Mouse (Mus musculus) hindbrain, postnatal 0 days (tissue): ENCODE data around the gene St5. TPM values are rescaled to one million over a fixed set of nuclear protein-coding genes. Genes with fewer than 3 reads are reported as not detected.

ENCODE experiments used
- ATAC-seq: fragments of 200-750 bp; cut with Nextera tagmentation; 2 replicates; pipeline ENCODE4 v1.8.0; 2017; ENCODE audit warnings: mild to moderate bottlenecking, moderate TSS enrichment, moderate library complexity
- DNase-seq: peaks from one replicate; pipeline ENCODE4 v3.0.0-alpha.2; 2015; ENCODE audit warnings: low spot score
- H3K27ac ChIP-seq: fragments of 300-500 bp; sonication (generic); 2 replicates; pipeline ENCODE4 v1.5.1; 2014; ENCODE audit warnings: mild to moderate bottlenecking
- H3K27me3 ChIP-seq: fragments of 300-500 bp; sonication (generic); 2 replicates; pipeline ENCODE4 v1.6.1; 2014; ENCODE audit warnings: low read length, mixed read lengths; ENCODE audit not compliant: insufficient read depth
- H3K36me3 ChIP-seq: fragments of 300-500 bp; sonication (generic); 2 replicates; pipeline ENCODE4 v1.6.1; 2014; ENCODE audit warnings: low read length, mixed read lengths; ENCODE audit not compliant: insufficient read depth
- H3K4me1 ChIP-seq: fragments of 300-500 bp; sonication (generic); 2 replicates; pipeline ENCODE4 v1.6.1; 2014; ENCODE audit warnings: antibody characterized with exemption, low read length, mixed read lengths; ENCODE audit not compliant: insufficient read depth
- H3K4me2 ChIP-seq: fragments of 300-500 bp; sonication (generic); 2 replicates; pipeline ENCODE4 v1.6.1; 2014; ENCODE audit warnings: low read depth, mild to moderate bottlenecking, low read length, moderate library complexity, mixed read lengths
- H3K4me3 ChIP-seq: fragments of 300-500 bp; sonication (generic); 2 replicates; pipeline ENCODE4 v1.5.1; 2014; ENCODE audit warnings: low read length
- H3K9ac ChIP-seq: fragments of 300-500 bp; sonication (generic); replicated peaks from 2 replicates; pipeline ENCODE4 v1.6.1; 2014; ENCODE audit warnings: mild to moderate bottlenecking, low read length, moderate library complexity, mixed read lengths
- H3K9me3 ChIP-seq: fragments of 300-500 bp; sonication (generic); 2 replicates; pipeline ENCODE4 v1.6.1; 2016; ENCODE audit warnings: low read length, mixed read lengths
- CTCF ChIP-seq: IDR thresholded peaks from 2 replicates; pipeline ENCODE4 v1.5.1; 2016; ENCODE audit warnings: antibody characterized with exemption, control low read depth, low read depth
- WGBS: fragments of 180-500 bp; shearing (Covaris S2); extraction: QIAGEN DNeasy Blood & Tissue Kit; methylation state at CpG from one replicate; pipeline ENCODE4 v1.1.7; 2014; 5-methylcytosine and 5-hydroxymethylcytosine counted together
- polyA plus RNA-seq: library from polyadenylated mRNA; unstranded; fragments of >200 nt; fragmentation: Nextera tagmentation; extraction: Ambion mirVana; gene quantifications from 2 replicates; pipeline ENCODE4 v1.2.1, GENCODE M21; 2015
- total RNA-seq: library from RNA; depleted of rRNA; stranded (reverse); fragments of >200 nt; gene quantifications from 2 replicates; pipeline ENCODE4 v1.2.3, GENCODE M21; 2014

St5 gene
- total and polyA plus RNA-seq, 2 experiments from 2014 or later, result 21.2 to 34.0 TPM

DNA sequence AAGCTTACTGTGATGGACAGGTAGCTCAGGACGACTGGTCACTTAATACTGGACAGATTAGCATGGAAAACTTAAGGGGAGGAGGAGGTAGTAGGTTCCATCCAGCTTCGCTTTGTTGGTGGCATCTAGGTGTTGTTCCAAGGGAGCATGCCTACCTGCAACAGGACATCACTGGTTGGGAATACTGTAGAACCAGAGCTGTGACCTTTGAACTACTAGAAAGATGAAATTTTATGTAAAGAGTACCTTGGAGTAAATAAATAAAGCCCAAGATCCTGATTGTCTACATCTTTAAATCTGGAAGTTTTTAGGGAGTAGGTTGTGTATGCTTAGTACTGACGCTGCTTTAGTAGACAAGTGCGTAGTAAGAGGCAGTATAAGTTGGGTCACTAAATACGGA is 181.3 kb downstream of the St5 start:
- Histone ChIP-seq H3K4me3 (no peak overlapping the region), H3K27me3 (no peaks in the 10 kb centered on the region), H3K4me1 (peaks cover 12% of the 10 kb centered on the region), H3K9me3 (no peaks in the 10 kb centered on the region), H3K4me2 (no peak overlapping the region), H3K27ac (no peak overlapping the region), H3K36me3 (peaks cover 56% of the 10 kb centered on the region), H3K9ac (no peak overlapping the region)
- no peak for ATAC-seq
- no peak for DNase-seq
- WGBS, result 81% methylated on average over 5 of the region's 5 CpGs
- TF ChIP-seq CTCF, result no peak

DNA sequence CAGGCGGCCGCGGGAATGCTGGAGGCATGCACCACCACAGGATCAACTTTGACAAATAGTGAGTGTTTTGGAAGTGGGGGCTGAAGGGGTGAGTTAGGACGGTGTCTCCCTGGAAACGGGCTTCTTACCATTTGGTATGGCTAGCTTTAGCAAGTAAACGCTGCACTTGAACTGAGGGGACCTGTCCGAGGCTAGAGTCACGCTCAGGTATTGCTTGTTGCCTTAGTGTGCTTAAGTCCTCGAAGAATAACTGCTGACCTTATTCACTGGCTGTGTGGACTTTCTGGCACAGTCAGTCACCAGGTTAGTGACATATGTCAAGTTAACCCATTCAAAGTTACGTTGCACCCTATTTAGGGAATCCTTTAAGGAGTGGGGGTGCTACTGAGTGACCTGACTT is 183.5 kb downstream of the St5 start:
- H3K27ac ChIP-seq, result peak overlapping the region; percentile 96; the same call in 1 of the 2 replicates
- no peaks in the 10 kb centered on the region for H3K9me3 ChIP-seq
- ATAC-seq (no peak), DNase-seq (no peak)
- H3K4me3 ChIP-seq, result peak overlapping the region; percentile 73
- H3K9ac ChIP-seq, result peak overlapping the region; percentile 85
- 4% methylated on average over 10 of the region's 10 CpGs for WGBS
- H3K4me1 ChIP-seq, result peaks cover 12% of the 10 kb centered on the region
- no peak for TF ChIP-seq CTCF
- H3K27me3 ChIP-seq, result no peaks in the 10 kb centered on the region
- peaks cover 44% of the 10 kb centered on the region for H3K36me3 ChIP-seq
- peak overlapping the region; percentile 95 for H3K4me2 ChIP-seq

DNA sequence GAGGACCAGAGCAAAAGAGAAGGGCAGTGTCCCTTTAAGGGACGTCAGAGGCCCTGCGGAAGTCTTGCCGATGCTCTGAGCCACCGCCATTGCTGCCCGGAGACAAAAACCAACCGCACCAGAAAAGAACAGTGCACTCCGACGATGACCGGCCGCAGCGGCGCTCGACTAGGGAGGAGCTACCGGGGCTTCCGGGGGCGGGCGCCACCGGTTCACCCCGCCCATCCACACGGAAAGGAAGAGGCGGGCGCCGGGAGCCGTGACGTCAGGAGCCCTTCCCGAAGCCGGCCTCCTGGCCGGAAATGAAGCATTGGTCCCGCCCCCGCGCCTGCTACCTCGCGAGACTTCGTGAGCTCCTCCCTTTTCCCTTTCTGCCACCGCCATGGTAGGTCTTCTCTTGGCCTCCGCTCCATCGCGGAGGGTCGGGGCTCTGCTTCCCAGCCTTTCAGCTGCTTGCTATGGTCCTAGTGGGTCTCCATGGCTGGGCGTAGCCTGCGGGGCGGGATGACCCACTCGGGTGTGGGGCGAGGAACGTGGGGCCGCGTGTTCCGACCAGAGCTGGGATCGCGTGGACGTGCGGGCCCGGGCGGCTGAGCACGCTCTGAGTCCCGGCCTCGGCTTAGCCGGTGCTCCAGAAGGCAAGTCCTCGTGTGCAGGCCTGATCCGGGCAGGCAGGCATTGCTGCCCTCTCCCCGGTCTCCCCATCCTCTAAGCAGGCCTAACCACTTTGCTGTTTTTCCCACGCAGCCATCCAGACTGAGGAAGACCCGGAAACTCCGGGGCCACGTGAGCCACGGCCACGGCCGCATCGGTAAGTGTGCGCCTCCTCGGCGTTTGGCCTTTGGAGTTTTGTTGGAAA is 184.3 kb downstream of the St5 start, which contains the start of gene Rpl27a:
Gene Rpl27a, plus strand, starts transcription at position 310 of the 859 bp plus-strand sequence.
- Histone ChIP-seq H3K36me3 (peaks cover 38% of the 10 kb centered on the region), H3K4me2 (peak within 1 kb of the TSS; percentile 95), H3K4me3 (peak within 1 kb of the TSS; percentile 73), H3K27me3 (no peaks in the 10 kb centered on the region), H3K27ac (peak within 1 kb of the TSS; percentile 96), H3K9ac (peak within 1 kb of the TSS; percentile 85), H3K9me3 (no peaks in the 10 kb centered on the region), H3K4me1 (peaks cover 12% of the 10 kb centered on the region)
- under 1% methylated on average over 70 of the region's 72 CpGs for WGBS
- ATAC-seq (peak; percentile 97), DNase-seq (peak; percentile 100)
- peak; percentile 19 for TF ChIP-seq CTCF

DNA sequence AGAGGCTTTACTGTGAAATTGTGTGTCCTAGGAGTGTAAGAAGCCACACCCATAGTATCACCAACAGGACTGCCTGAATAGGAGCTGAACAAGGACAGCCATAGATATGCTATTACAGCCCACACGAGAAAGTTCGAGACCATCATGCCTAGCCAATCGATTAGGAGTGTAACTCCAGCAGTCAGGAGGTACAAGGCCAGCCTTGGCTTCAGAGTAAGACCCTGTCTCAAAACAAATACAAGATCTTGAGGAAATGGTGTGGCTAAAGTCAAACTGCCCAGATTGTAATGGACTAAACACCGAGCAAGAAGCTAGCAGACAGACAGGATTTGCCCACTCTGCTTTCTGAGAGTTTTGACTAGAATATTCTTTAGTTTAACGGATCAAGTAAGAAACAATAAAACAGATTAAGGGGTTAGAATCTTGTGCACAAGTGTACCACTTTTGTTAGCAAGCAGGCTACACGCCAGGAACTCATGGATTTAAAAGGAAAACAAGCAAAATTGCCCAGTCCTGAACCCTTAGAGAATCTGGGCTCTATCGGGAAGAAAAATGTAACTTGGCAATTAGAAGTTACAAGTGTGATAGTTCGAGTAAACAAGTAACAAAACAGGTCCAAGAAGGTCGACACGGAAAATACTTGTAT is 185.2 kb downstream of the St5 start:
- Histone ChIP-seq H3K9ac (peak overlapping the region; percentile 85), H3K4me1 (peaks cover 12% of the 10 kb centered on the region), H3K36me3 (peaks cover 29% of the 10 kb centered on the region), H3K27me3 (no peaks in the 10 kb centered on the region), H3K27ac (peak overlapping the region; percentile 96), H3K4me2 (peak overlapping the region; percentile 70), H3K4me3 (peak overlapping the region; percentile 73), H3K9me3 (no peaks in the 10 kb centered on the region)
- peak; percentile 45 for DNase-seq
- no peak for ATAC-seq
- WGBS, result 17% methylated on average over 10 of the region's 10 CpGs
- TF ChIP-seq CTCF, result no peak

DNA sequence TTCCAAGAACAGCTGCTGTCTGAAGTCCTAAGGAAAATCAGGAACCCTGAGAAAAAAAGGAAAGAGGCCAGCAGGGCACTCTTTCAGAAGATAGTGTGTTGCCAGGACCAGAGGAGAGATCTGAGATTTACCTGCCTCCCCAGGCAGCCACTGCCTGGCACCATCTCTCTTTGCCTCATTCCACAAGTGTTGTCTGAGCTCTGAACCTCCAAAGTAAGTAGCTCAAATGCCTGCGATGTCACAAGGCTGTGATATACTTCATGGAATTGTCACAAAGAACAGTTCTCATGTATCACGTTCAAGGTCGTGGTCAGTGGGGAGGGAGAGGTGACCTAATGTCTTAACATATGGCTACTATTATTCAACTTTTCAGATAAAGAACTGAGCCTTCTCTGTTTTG is 186.9 kb downstream of the St5 start:
- DNase-seq, result no peak
- no peak overlapping the region for H3K27ac ChIP-seq
- H3K4me1 ChIP-seq, result peaks cover 12% of the 10 kb centered on the region
- H3K4me3 ChIP-seq, result no peak overlapping the region
- H3K27me3 ChIP-seq, result no peaks in the 10 kb centered on the region
- no peak for ATAC-seq
- 85% methylated on average over 3 of the region's 3 CpGs for WGBS
- no peak overlapping the region for H3K4me2 ChIP-seq
- TF ChIP-seq CTCF, result no peak
- H3K9ac ChIP-seq, result no peak overlapping the region
- H3K9me3 ChIP-seq, result no peaks in the 10 kb centered on the region
- peaks cover 12% of the 10 kb centered on the region; the same call in 1 of the 2 replicates for H3K36me3 ChIP-seq

DNA sequence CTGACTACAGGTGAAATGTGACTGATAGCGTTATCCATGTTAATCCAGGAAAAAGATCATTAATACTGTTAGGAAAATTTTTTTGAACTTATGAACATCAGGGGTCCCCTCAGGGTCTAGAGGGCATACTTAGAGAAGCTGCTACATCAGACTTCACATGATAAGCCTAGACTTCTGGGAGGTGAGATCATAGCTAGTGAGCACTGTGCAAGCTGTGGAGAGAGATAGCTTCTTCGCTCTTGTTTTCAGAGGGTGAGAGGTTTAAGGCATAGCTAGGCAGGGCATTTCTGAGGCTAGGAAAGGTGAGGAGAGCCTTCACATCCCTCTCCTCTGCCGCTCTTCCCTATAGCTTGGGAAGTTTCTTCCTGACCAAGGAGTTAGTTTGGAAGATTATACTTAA is 191.6 kb downstream of the St5 start:
- no peak for TF ChIP-seq CTCF
- no peaks in the 10 kb centered on the region for H3K36me3 ChIP-seq
- WGBS, result 96% methylated on average over 3 of the region's 3 CpGs
- H3K4me1 ChIP-seq, result peaks cover 6% of the 10 kb centered on the region; the same call in 1 of the 2 replicates
- H3K27me3 ChIP-seq, result no peaks in the 10 kb centered on the region
- DNase-seq (no peak), ATAC-seq (no peak)
- H3K9me3 ChIP-seq, result no peaks in the 10 kb centered on the region
- no peak overlapping the region for H3K4me2 ChIP-seq
- no peak overlapping the region for H3K9ac ChIP-seq
- H3K4me3 ChIP-seq, result no peak overlapping the region
- H3K27ac ChIP-seq, result no peak overlapping the region

DNA sequence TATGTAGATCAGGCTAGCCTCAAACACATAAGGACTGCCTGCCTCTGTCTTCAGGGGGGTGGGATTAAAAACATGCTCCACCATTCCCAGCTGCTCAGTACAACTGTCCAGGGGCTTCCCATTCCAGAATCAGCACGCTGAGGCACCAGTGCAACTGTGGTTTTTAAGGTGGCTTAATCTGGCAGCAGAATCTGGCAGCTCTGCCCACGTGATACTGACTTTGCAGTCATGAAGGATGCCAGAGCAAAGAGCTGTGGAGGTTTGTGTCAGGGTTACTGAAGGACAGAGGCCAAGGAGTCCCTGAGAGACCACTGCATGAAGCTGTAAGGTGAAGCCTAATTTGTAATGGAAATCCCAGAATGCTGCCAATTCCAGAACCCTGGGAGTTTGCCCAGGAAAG is 192.6 kb downstream of the St5 start:
- H3K4me1 ChIP-seq, result peaks cover 6% of the 10 kb centered on the region; the same call in 1 of the 2 replicates
- H3K27ac ChIP-seq, result no peak overlapping the region
- no peak overlapping the region for H3K9ac ChIP-seq
- no peak for ATAC-seq
- 62% methylated on average over 2 of the region's 2 CpGs for WGBS
- H3K27me3 ChIP-seq, result no peaks in the 10 kb centered on the region
- H3K4me3 ChIP-seq, result no peak overlapping the region
- H3K4me2 ChIP-seq, result no peak overlapping the region
- DNase-seq, result no peak
- no peaks in the 10 kb centered on the region for H3K36me3 ChIP-seq
- TF ChIP-seq CTCF, result no peak
- H3K9me3 ChIP-seq, result no peaks in the 10 kb centered on the region
